ENCODE assay signal across 14 mouse cellular contexts in genomic region chr2:125555830-125556229, GRCm38 (mm10). TPM values are rescaled to one million over a fixed set of nuclear protein-coding genes. Genes with fewer than 3 reads are reported as not detected.
DNase-seq lines count a peak whose midpoint lies in the region; TF ChIP-seq lines count a peak whose summit lies in the region.
"Had no signal": no experiment of that assay in that cellular context is flagged by ENCODE, and none has a peak within 500 bp of the region (broad histone marks: within the 10 kb centered on the region; RNA-seq: fewer than 3 reads in every experiment).

No protein-coding gene starts in this region.

- 74% methylated on average over 6 of the region's 6 CpGs for WGBS in kidney, adult 2 months

- peak; percentile 25 for DNase-seq in embryo, embryonic 10 days (ENCODE audit: low spot score)
- no peak for DNase-seq in embryo, embryonic 11 days
- no peak for DNase-seq in kidney, adult 2 months
- no peak for DNase-seq in kidney, adult 18-20 months
- peak; percentile 33 for DNase-seq in testis, postnatal 10 days (ENCODE audit: low spot score)
- DNase-seq in testis, postnatal 14 days (ENCODE audit: low spot score) = no peak
- DNase-seq in urinary bladder, postnatal 14 days (ENCODE audit: low spot score) = no peak
- DNase-seq in ovary, postnatal 36 days (ENCODE audit: low spot score) = no peak
- DNase-seq: adrenal gland, postnatal 36 days; heart, adult 18-20 months; kidney, postnatal 25 days had no signal

- no peaks in the 10 kb centered on the region for H3K4me1 ChIP-seq in kidney, adult 2 months (ENCODE audit: control insufficient read depth, insufficient read depth, low read length)

- H3K27me3 ChIP-seq in kidney, adult 2 months (replicated peaks; ENCODE audit: control insufficient read depth, insufficient read depth, low read length) = no peaks in the 10 kb centered on the region

- H3K4me3 ChIP-seq in kidney, adult 2 months (ENCODE audit: insufficient read depth, low read depth, low read length) = no peak overlapping the region
- H3K4me3 ChIP-seq: limb, embryonic 10.5 days had no signal

- TF ChIP-seq CTCF in kidney, adult 2 months (conservative IDR thresholded peaks at IDR 0.05; ENCODE audit: insufficient read depth, insufficient read length, low read depth, low read length) = 0 out of 2 replicates have a peak, but pooled peaks have one; percentile 3

- no peak for TF ChIP-seq POLR2A in kidney, adult 2 months (IDR thresholded peaks at IDR 0.05; ENCODE audit: low read depth, low read length)

- H3K36me3 ChIP-seq in kidney, adult 2 months (ENCODE audit: control insufficient read depth, insufficient read depth, low read length) = no peaks in the 10 kb centered on the region
- H3K36me3 ChIP-seq: limb, embryonic 10.5 days had no signal

- no peak overlapping the region for H3K27ac ChIP-seq in kidney, adult 2 months (ENCODE audit: insufficient read depth, low read depth, low read length)
- H3K27ac ChIP-seq: limb, embryonic 10.5 days had no signal

RNA-seq across cellular contexts. Expression of gene Fbn1, which starts 48.0 kb away (rescaled TPM):
- 6.5 and 6.7 TPM in 2 replicates for polyA plus RNA-seq in kidney, adult 2 months (2012; rRNA removed)
- polyA plus RNA-seq: activated CD4-positive, CD25-positive, alpha-beta regulatory T cell, adult 4 months had no signal

RNA-seq across cellular contexts. Expression of gene Gm9913, which starts 50.9 kb away (rescaled TPM):
- 0.05 and 0.06 TPM in 2 replicates for polyA plus RNA-seq in kidney, adult 2 months (2012; rRNA removed)
- polyA plus RNA-seq: activated CD4-positive, CD25-positive, alpha-beta regulatory T cell, adult 4 months; liver, embryonic 16.5 days had no signal

Comparison
In these comparisons a context has a peak if more than half of its experiments do, and no peak if none do; other contexts are left out.
1. DNase-seq: peak in embryo, embryonic 10 days (single experiment) and testis, postnatal 10 days (single experiment); none in embryo, embryonic 11 days (single experiment), kidney, adult 2 months (single experiment), kidney, adult 18-20 months (single experiment), testis, postnatal 14 days (single experiment), urinary bladder, postnatal 14 days (single experiment) and ovary, postnatal 36 days (single experiment).